Mouse (Mus musculus) gastrocnemius, postnatal 10 days (tissue): ENCODE results near the gene Myh1. TPM values are rescaled to one million over a fixed set of nuclear protein-coding genes. Genes with fewer than 3 reads are reported as not detected.

Experiments used
- DNase-seq: peaks from one replicate; pipeline ENCODE4 v3.0.0; 2021; ENCODE audit warnings: mixed read lengths
- long read RNA-seq, 2 experiments: library from polyadenylated mRNA; stranded (forward); transcript quantifications; one replicate each; pipeline ENCODE4 v2.0.0; 2021
- total RNA-seq, 2 experiments: library from RNA; stranded (reverse); gene quantifications; 2 replicates each; pipeline ENCODE4 v1.2.3; 2021

Myh1 gene
- total RNA-seq: 1,000 to 10,000 TPM; 4,609 to 4,620 TPM
- long read RNA-seq, experiment 1, full-length matches to known transcripts: 7,002 of 10,174 reads
- long read RNA-seq, experiment 1, partial matches to known transcripts: 2,851 of 10,174 reads
- long read RNA-seq, experiment 1, other reads (novel, unspliced or antisense): 321 of 10,174 reads
- long read RNA-seq, experiment 2, full-length matches to known transcripts: 5,882 of 8,886 reads
- long read RNA-seq, experiment 2, partial matches to known transcripts: 2,738 of 8,886 reads
- long read RNA-seq, experiment 2, other reads (novel, unspliced or antisense): 266 of 8,886 reads

GRCm38 (mm10) chr11:67199752-67200151 is at the start of gene Myh1:
Gene Myh1, plus strand, starts transcription at chr11:67200052.
- no peak for DNase-seq

GRCm38 (mm10) chr11:67150237-67150636 is 49.6 kb upstream of the Myh1 start:
- DNase-seq: no peak

GRCm38 (mm10) chr11:67151159-67151558 is 48.7 kb upstream of the Myh1 start:
- no peak for DNase-seq

- DNase-seq: no peak
Observed at GRCm38 (mm10) chr11:67151651-67152630, 47.9 kb upstream of the Myh1 start.

- DNase-seq: peak; percentile 52
Observed at GRCm38 (mm10) chr11:67153123-67153522, 46.7 kb upstream of the Myh1 start.

GRCm38 (mm10) chr11:67153843-67154242 is 46.0 kb upstream of the Myh1 start:
- DNase-seq: no peak

- DNase-seq: no peak
Observed at GRCm38 (mm10) chr11:67155650-67156049, 44.2 kb upstream of the Myh1 start.

- DNase-seq: no peak
Observed at GRCm38 (mm10) chr11:67160131-67160530, 39.7 kb upstream of the Myh1 start.

GRCm38 (mm10) chr11:67163701-67164100 is 36.2 kb upstream of the Myh1 start:
- DNase-seq: no peak

- DNase-seq: no peak
Observed at GRCm38 (mm10) chr11:67164851-67165250, 35.0 kb upstream of the Myh1 start.

- peak; percentile 29 for DNase-seq
Observed at GRCm38 (mm10) chr11:67169301-67169700, 30.6 kb upstream of the Myh1 start.

- DNase-seq: no peak
Observed at GRCm38 (mm10) chr11:67170727-67171126, 29.1 kb upstream of the Myh1 start, which contains the start of gene Myh2. Gene Myh2, plus strand, starts transcription at chr11:67171027.

- DNase-seq: no peak
Observed at GRCm38 (mm10) chr11:67172439-67172838, 27.4 kb upstream of the Myh1 start.

GRCm38 (mm10) chr11:67176376-67176775 is 23.5 kb upstream of the Myh1 start:
- DNase-seq: no peak

GRCm38 (mm10) chr11:67190316-67190715 is 9.5 kb upstream of the Myh1 start:
- no peak for DNase-seq

- DNase-seq: no peak
Observed at GRCm38 (mm10) chr11:67190814-67191213, 9.0 kb upstream of the Myh1 start.

GRCm38 (mm10) chr11:67191496-67191895 is 8.4 kb upstream of the Myh1 start:
- no peak for DNase-seq

GRCm38 (mm10) chr11:67199321-67199720 is 531 bp upstream of the Myh1 start:
- no peak for DNase-seq

GRCm38 (mm10) chr11:67204766-67205165 is 4.9 kb downstream of the Myh1 start:
- DNase-seq: no peak

GRCm38 (mm10) chr11:67221803-67222202 is 22.0 kb downstream of the Myh1 start:
- no peak for DNase-seq

GRCm38 (mm10) chr11:67224466-67224865 is 24.6 kb downstream of the Myh1 start:
- no peak for DNase-seq

GRCm38 (mm10) chr11:67228731-67229130 is 28.9 kb downstream of the Myh1 start:
- no peak for DNase-seq

GRCm38 (mm10) chr11:67229166-67229565 is 29.3 kb downstream of the Myh1 start:
- no peak for DNase-seq
